Mouse (Mus musculus) c-Kit-positive CD71-negative TER-119-negative erythroid progenitor cells, embryonic 14.5 days (primary cell): ENCODE results near the gene Olfr90.
"Not testable (repeated sequence)": the region's sequence is repeated elsewhere in the genome, so short reads cannot be mapped to it uniquely, and the experiment has no call there.

Experiments
- DNase-seq: peaks from one replicate; pipeline ENCODE4 v3.0.0-alpha.2; 2013; ENCODE audit warnings: low read depth

The Olfr90 gene

DNA sequence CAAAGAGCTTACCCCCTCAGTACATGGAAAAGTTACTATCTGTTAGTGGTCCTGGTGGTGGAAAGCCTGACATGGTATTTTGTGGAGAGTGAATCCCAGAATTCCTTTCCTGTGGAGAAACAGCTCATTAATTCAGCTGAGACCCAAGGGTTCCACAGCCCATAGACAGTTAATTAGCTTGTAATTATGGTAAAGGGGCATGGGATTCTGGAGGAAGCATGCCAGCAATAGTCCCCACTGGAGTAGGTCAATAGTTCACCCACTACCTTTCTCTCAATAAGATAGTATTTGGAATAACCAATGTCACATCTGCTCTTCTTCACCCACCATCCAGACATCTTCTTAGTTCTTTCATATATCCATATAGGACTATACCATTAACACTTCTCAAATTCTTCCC, at the start of gene Olfr90:
Olfr90 (minus strand) TSS at position 101 of the 400 bp plus-strand sequence.
- no peak for DNase-seq

DNA sequence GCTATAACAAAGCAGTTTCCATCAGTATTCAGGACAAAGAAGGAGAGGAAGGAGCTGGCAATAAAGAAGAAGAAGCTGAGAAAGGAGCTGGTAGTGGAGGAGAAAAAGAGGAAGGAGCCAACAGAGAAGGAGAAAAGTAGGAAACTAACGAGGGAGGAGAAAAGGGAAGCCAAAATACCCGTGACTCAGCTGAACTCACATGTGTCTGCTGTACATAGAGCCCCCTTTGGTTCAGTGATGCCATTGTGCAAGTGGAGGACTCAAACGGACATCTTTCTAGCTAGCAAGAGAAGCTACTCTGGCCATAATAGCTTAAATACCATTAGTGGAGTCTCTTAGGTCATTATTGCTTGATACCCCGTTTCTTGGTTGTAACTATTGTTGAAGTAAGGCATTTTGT, 43.1 kb upstream of the Olfr90 start:
- DNase-seq, result not testable (repeated sequence)

- no peak for DNase-seq
Measured at GRCm38 (mm10) chr17:37119988-37120387, 31.7 kb upstream of the Olfr90 start, which contains the start of gene Olfr92. TSS of gene Olfr92 (minus strand) at chr17:37120088.

DNA sequence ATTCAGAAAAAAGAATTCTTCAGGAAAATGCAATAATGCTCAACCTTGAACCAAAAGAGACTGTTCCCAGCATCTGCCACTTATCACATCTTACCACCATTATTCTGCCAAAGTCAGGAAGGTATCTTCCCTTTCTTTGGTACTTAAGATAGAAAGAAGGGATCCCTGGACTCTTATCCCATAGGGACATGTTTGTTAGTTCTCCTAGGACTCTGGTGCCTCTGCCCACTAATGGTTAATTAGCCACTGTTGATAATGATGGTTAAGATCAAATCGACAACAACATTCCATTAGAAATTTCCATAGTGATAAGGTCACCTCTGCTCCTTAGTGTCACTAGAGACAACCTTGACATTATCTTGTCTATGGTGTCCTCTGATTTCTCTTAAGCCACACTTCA, 9.9 kb upstream of the Olfr90 start, which contains the start of gene Olfr91:
Olfr91 (minus strand) TSS at position 101 of the 400 bp plus-strand sequence.
- no peak for DNase-seq

DNA sequence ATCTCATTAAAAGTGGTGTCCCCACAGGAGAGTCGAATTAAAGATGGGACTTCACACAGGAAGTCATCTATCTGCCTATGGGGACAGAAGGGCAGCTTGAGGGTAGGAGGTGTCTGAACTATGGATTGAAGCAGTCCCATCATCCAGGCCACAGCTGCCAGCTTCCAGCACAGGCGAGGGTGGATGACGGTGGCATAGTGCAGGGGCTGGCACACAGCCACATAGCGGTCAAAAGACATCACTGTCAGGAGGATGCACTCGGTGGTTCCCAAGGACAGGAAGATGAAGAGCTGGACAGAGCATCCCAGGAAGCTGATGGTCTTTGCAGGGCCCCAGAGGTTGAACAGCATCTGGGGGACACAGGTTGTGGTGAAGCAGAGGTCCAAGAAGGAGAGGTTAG, 5.0 kb upstream of the Olfr90 start:
- DNase-seq, result no peak

DNA sequence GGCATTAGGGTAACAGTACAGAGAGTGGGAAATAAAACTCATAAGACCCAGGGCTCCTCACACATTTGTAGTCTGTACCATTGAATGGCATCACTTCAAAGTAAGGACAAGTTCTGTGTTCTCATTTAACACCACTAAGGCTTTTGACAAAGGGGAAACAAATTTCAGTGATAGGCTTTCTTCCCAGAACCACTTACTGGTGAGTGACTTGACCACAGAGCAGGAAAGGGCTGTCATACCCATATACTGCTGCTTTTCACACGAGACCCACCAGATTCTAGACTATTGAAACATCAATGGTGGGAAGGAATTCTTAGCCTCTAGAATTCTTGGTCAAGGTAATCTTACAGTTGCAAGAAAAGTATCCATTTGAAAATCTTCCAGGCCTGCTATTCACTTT, 3.9 kb upstream of the Olfr90 start:
- no peak for DNase-seq

DNA sequence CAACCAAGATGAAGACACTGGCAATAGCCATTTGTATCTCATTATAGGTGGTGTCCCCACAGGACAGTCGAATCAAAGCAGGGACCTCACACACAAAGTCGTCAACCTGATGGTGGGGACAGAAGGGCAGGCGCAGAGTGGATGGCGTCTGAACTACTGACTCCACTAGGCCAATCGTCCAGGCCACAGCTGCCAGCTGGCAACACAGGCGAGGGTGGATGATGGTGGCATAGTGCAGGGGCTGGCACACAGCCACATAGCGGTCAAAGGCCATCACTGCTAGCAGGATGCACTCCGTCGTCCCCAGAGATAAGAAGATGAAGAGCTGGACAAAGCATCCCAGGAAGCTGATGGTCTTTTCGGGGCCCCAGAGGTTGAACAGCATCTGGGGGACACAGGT, 2.8 kb downstream of the Olfr90 start:
- no peak for DNase-seq

DNA sequence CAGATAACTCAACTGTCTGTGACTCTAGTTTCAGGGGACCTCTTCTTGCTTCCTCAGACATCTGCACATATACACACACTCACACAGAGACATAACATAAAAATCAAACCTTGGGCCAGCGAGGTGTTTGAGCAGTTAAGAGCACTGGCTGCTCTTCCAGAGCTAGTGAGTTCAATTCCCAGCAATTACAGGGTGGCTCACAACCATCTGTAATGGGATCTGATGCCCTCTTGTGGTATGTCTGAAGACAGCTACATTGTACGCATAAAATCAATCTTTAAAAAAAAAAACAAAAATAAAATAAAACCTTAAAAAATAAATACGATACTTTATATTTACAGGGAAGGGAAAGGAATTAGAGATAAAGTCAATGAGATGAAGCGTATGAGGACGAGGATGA, 3.7 kb downstream of the Olfr90 start:
- DNase-seq, result no peak

DNA sequence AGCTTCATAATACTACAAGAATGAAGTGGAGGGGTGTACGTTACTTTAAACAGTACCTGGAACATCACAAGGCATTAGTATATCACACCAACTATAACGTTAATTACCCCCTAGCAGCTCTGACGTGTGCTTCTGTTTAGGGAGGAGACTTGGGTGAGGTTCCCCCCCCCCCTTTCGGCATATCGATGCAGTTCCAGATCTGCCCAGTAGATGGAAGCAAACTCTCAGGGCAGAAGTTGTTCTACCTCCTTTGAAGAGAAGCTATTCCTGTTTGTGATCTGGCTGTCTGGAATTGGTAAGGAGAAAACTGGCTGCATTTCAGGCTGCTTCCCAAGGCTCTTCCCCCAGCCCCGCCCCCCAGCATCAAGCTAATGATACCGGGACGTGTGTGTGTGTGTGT, 5.0 kb downstream of the Olfr90 start:
- DNase-seq, result peak; percentile 41

- no peak for DNase-seq
Measured at GRCm38 (mm10) chr17:37081659-37082058, 6.6 kb downstream of the Olfr90 start.

DNA sequence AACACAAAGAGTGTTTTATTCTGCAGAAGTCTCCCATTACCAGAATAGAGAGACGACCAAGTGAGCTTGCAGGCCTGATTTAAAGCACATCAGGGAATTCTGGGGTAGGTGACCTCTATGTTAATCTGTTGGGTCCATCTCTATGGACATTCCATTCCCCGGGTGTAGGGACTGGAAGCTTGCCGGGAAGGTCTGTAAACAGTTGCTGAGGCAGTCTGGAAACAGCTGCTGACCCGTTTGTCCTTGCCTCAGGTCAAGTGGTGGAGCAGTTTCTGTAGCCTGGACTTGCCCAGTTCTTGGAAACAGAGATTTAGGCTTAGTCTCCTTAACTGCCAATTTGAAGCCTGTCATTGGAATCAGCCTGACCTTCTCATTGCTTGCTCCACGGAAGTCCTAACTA, 8.2 kb downstream of the Olfr90 start:
- DNase-seq, result no peak

DNA sequence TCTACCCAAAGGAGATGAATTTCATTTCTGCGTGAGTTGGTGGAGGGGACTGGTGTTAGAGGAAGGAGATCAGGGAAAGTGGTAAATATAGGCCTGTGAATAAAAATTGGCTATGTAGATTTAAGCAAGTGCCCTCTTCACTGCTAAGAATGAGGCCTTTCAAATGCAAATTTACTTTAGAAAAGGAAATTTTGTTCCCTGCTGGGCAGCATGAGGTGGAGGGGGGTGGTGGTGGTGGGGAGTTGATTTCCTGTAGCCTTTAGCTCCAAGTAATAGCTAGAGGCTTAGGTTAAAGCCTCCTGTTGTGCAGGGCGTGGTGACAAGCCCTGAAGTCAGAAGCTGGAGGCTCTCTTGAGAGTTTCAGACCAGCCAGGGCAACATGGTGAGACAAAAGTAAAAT, 9.3 kb downstream of the Olfr90 start:
- DNase-seq, result no peak

DNA sequence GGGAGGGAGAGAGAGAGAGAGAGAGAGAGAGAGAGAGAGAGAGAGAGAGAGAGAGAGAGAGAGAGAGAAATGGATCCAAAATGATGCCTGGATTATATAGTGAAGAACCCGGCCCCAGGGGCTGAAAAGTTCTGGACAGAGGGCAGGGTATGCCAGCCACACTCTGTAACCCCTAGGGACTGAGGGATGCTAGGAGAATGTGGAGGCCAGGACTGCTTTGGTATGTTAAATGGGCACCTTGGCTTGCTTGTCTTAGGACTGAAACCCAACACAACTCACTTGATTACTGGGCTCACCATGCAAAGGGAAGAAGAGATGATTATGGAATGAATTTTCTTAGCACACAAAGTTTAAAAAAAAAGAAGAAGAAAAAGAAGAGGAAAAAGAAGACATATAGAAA, 10.1 kb downstream of the Olfr90 start:
- no peak for DNase-seq

DNA sequence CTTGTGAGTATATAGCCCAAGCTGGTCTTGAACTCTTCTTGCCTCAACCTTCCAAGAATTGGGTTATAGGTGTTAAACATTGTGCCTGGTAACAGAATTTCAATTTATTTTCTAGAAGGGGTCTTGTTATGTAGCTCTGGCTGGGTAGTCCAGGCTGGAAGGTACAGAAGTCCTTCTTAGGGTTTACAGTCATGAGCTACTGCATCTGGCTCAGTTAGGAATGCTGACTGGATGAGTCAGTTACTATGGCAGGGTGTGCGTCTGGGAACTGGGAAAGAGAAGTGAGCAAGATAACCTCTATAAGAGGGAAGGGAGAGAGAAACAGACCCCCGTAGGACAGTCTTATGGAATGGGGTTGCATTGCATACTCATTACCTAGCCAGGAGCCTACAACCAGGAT, 12.5 kb downstream of the Olfr90 start:
- no peak for DNase-seq

- no peak for DNase-seq
Measured at GRCm38 (mm10) chr17:37075181-37075580, 13.1 kb downstream of the Olfr90 start.

- no peak for DNase-seq
Measured at GRCm38 (mm10) chr17:37072730-37073276, 15.5 kb downstream of the Olfr90 start.

DNA sequence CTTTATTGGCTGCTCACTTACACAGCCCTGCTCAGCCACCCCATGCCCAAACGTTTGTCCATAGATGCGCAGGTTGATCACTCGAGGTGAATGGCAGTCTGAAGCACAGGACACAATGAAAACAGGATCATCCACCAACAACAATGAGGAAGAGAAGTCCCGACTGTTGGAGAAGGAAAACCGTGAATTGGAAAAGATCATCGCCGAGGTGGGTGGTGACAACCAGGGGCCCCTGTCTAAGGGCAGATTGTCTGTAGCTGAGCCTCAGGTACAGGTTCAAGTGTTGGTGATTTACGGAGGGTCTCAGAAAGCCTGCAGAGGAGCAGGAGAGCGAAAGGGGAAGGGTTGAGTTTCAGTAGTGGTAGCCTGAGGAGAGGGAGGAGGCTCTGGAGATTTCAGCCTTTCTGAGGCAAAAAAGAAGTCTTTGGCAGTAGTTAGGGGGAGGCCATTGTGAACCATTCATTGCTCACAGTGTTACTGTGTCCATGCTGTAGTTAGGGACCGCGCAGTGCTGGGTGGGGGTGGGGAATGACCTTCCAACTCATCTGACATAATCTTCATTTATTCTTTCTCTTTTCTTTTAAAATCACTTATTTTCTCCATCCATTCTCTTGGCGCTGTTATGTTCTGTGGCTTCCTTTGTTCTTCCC, 16.1 kb downstream of the Olfr90 start:
- DNase-seq, result no peak

GRCm38 (mm10) chr17:37070121-37070520, 18.2 kb downstream of the Olfr90 start:
- DNase-seq, result no peak

GRCm38 (mm10) chr17:37067861-37068260, 20.4 kb downstream of the Olfr90 start:
- no peak for DNase-seq

DNA sequence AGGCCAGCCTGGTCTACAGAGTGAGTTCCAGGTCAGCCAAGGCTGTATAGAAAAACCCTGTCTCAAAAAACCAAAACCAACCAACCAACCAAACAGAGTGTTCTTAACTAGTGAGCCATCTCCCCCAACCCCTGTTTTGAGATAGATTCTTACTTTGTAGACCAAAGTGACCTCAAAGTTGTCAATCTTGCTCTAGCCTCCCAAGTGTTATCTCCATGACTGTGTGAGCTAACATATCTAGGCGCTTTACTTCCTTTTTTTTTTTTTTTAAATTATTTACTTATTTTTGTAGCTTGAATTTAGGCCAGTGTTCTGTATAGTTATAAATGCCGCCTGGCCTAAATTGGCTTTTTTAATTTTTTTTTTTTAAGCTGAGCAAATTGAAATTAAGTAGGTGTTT, 22.3 kb downstream of the Olfr90 start:
- no peak for DNase-seq

GRCm38 (mm10) chr17:37063686-37064495, 24.4 kb downstream of the Olfr90 start:
- no peak for DNase-seq

GRCm38 (mm10) chr17:37063063-37063462, 25.2 kb downstream of the Olfr90 start:
- DNase-seq, result no peak

- no peak for DNase-seq
Measured at GRCm38 (mm10) chr17:37062101-37062641, 26.1 kb downstream of the Olfr90 start.
